Mouse (Mus musculus) embryonic facial prominence, embryonic 11.5 days (tissue): ENCODE measurements around the gene Gm5269. TPM values are rescaled to one million over a fixed set of nuclear protein-coding genes. Genes with fewer than 3 reads are reported as not detected.
A peak's percentile ranks its signal among the peaks of the same experiment; 100 is the strongest.

Source experiments
- ATAC-seq: fragments of 200-750 bp; cut with Nextera tagmentation; replicated peaks from 2 replicates; pipeline ENCODE4 v1.8.0; 2017; ENCODE audit warnings: low read depth; ENCODE audit not compliant: insufficient number of reproducible peaks, low FRiP score, low TSS enrichment
- DNase-seq: peaks from one replicate; pipeline ENCODE4 v3.0.0-alpha.2; 2015; ENCODE audit warnings: low spot score
- H3K27ac ChIP-seq: fragments of 300-500 bp; sonication (generic); replicated peaks from 2 replicates; pipeline ENCODE4 v1.5.1; 2014; ENCODE audit warnings: mild to moderate bottlenecking, low read depth, low read length, control low read depth
- H3K27me3 ChIP-seq: fragments of 300-500 bp; sonication (generic); 2 replicates; pipeline ENCODE4 v1.6.1; 2014; ENCODE audit warnings: mild to moderate bottlenecking, low read length, moderate library complexity, mixed read lengths; ENCODE audit not compliant: control insufficient read depth, insufficient read depth
- H3K36me3 ChIP-seq: fragments of 300-500 bp; sonication (generic); replicated peaks from 2 replicates; pipeline ENCODE4 v1.6.1; 2014; ENCODE audit warnings: low read depth, mild to moderate bottlenecking, low read length, moderate library complexity, mixed read lengths; ENCODE audit not compliant: control insufficient read depth, insufficient read depth
- H3K4me1 ChIP-seq: fragments of 300-500 bp; sonication (generic); 2 replicates; pipeline ENCODE4 v1.6.1; 2014; ENCODE audit warnings: low read length, mixed read lengths; ENCODE audit not compliant: control insufficient read depth, insufficient read depth
- H3K4me2 ChIP-seq: fragments of 300-500 bp; sonication (generic); 2 replicates; pipeline ENCODE4 v1.6.1; 2014; ENCODE audit warnings: low read depth, mild to moderate bottlenecking, control low read depth, low read length, moderate library complexity
- H3K4me3 ChIP-seq: fragments of 300-500 bp; sonication (generic); 2 replicates; pipeline ENCODE4 v1.5.1; 2014; ENCODE audit warnings: low read depth, low read length, control low read depth
- H3K9ac ChIP-seq: fragments of 300-500 bp; sonication (generic); replicated peaks from 2 replicates; pipeline ENCODE4 v1.6.1; 2014; ENCODE audit warnings: mild to moderate bottlenecking, control low read depth, low read length
- H3K9me3 ChIP-seq: fragments of 300-500 bp; sonication (generic); replicated peaks from 2 replicates; pipeline ENCODE4 v1.6.1; 2016; ENCODE audit warnings: mild to moderate bottlenecking, low read length, inconsistent platforms, mixed read lengths; ENCODE audit not compliant: control insufficient read depth
- WGBS: fragments of 180-500 bp; shearing (Covaris S2); extraction: QIAGEN DNeasy Blood & Tissue Kit; methylation state at CpG from one replicate; pipeline ENCODE4 v1.1.7; 2014; 5-methylcytosine and 5-hydroxymethylcytosine counted together
- polyA plus RNA-seq: library from polyadenylated mRNA; unstranded; fragments of >200 nt; fragmentation: Nextera tagmentation; extraction: Ambion mirVana; gene quantifications from 2 replicates; pipeline ENCODE4 v1.2.1, GENCODE M21; 2014

Gm5269 gene
- polyA plus RNA-seq, 1 experiment from 2014 or later, result not detected

GRCm38 (mm10) chr1:45875640-45876039 is 14.4 kb downstream of the Gm5269 start:
- DNase-seq (no peak), ATAC-seq (no peak)
- Histone ChIP-seq H3K4me1 (no peaks in the 10 kb centered on the region), H3K36me3 (no peaks in the 10 kb centered on the region), H3K9ac (no peak overlapping the region), H3K4me3 (no peak overlapping the region), H3K27me3 (no peaks in the 10 kb centered on the region), H3K27ac (no peak overlapping the region), H3K4me2 (no peak overlapping the region), H3K9me3 (no peaks in the 10 kb centered on the region)
- WGBS, result 79% methylated on average over 2 of the region's 2 CpGs

GRCm38 (mm10) chr1:45873250-45873649 is 16.8 kb downstream of the Gm5269 start:
- no peaks in the 10 kb centered on the region for H3K9me3 ChIP-seq
- H3K9ac ChIP-seq, result no peak overlapping the region
- H3K27ac ChIP-seq, result no peak overlapping the region
- no peaks in the 10 kb centered on the region for H3K36me3 ChIP-seq
- H3K4me3 ChIP-seq, result no peak overlapping the region
- DNase-seq, result no peak
- no peak overlapping the region for H3K4me2 ChIP-seq
- 87% methylated on average over 2 of the region's 2 CpGs for WGBS
- no peaks in the 10 kb centered on the region for H3K4me1 ChIP-seq
- H3K27me3 ChIP-seq, result no peaks in the 10 kb centered on the region
- ATAC-seq, result no peak

- Histone ChIP-seq H3K4me1 (no peaks in the 10 kb centered on the region), H3K27me3 (no peaks in the 10 kb centered on the region), H3K9me3 (no peaks in the 10 kb centered on the region), H3K4me2 (no peak overlapping the region), H3K9ac (no peak overlapping the region), H3K36me3 (no peaks in the 10 kb centered on the region), H3K4me3 (no peak overlapping the region), H3K27ac (no peak overlapping the region)
- ATAC-seq (no peak), DNase-seq (no peak)
- 81% methylated on average over 3 of the region's 3 CpGs for WGBS
Measured at GRCm38 (mm10) chr1:45868479-45869137, 21.5 kb downstream of the Gm5269 start.

- WGBS, result 82% methylated on average over 1 of the region's 1 CpGs
- no peaks in the 10 kb centered on the region for H3K4me1 ChIP-seq
Measured at GRCm38 (mm10) chr1:45868050-45868449, 22.0 kb downstream of the Gm5269 start.

GRCm38 (mm10) chr1:45866288-45867018 is 23.6 kb downstream of the Gm5269 start:
- H3K4me3 ChIP-seq, result no peak overlapping the region
- H3K9me3 ChIP-seq, result no peaks in the 10 kb centered on the region
- H3K9ac ChIP-seq, result no peak overlapping the region
- H3K27ac ChIP-seq, result no peak overlapping the region
- DNase-seq (peak; percentile 12), ATAC-seq (no peak)
- no peaks in the 10 kb centered on the region for H3K27me3 ChIP-seq
- H3K36me3 ChIP-seq, result no peaks in the 10 kb centered on the region
- WGBS, result 34% methylated on average over 3 of the region's 3 CpGs
- H3K4me2 ChIP-seq, result no peak overlapping the region
- no peaks in the 10 kb centered on the region for H3K4me1 ChIP-seq

More at GRCm38 (mm10) chr1:45868050-45868449, 22.0 kb downstream of the Gm5269 start:
- Histone ChIP-seq H3K36me3 (no peaks in the 10 kb centered on the region), H3K4me2 (no peak overlapping the region), H3K27ac (no peak overlapping the region), H3K4me3 (no peak overlapping the region), H3K9ac (no peak overlapping the region), H3K9me3 (no peaks in the 10 kb centered on the region), H3K27me3 (no peaks in the 10 kb centered on the region)
- DNase-seq (no peak), ATAC-seq (no peak)

GRCm38 (mm10) chr1:45865727-45866126 is 24.3 kb downstream of the Gm5269 start:
- DNase-seq (no peak), ATAC-seq (no peak)
- no peak overlapping the region for H3K4me2 ChIP-seq
- no peak overlapping the region for H3K9ac ChIP-seq
- H3K27ac ChIP-seq, result no peak overlapping the region
- H3K4me3 ChIP-seq, result no peak overlapping the region
- H3K27me3 ChIP-seq, result no peaks in the 10 kb centered on the region
- H3K4me1 ChIP-seq, result no peaks in the 10 kb centered on the region
- 30% methylated on average over 5 of the region's 5 CpGs for WGBS
- H3K36me3 ChIP-seq, result no peaks in the 10 kb centered on the region
- H3K9me3 ChIP-seq, result no peaks in the 10 kb centered on the region

- Histone ChIP-seq H3K9ac (no peak overlapping the region), H3K4me1 (no peaks in the 10 kb centered on the region), H3K27ac (no peak overlapping the region), H3K4me2 (no peak overlapping the region), H3K36me3 (no peaks in the 10 kb centered on the region), H3K27me3 (no peaks in the 10 kb centered on the region), H3K4me3 (no peak overlapping the region), H3K9me3 (no peaks in the 10 kb centered on the region)
- ATAC-seq (no peak), DNase-seq (peak; percentile 3)
- 40% methylated on average over 1 of the region's 1 CpGs for WGBS
Measured at GRCm38 (mm10) chr1:45865316-45865715, 24.8 kb downstream of the Gm5269 start.

- ATAC-seq (no peak), DNase-seq (no peak)
- Histone ChIP-seq H3K9ac (no peak overlapping the region), H3K4me3 (no peak overlapping the region), H3K27me3 (no peaks in the 10 kb centered on the region), H3K4me2 (no peak overlapping the region), H3K36me3 (no peaks in the 10 kb centered on the region), H3K27ac (no peak overlapping the region), H3K9me3 (no peaks in the 10 kb centered on the region), H3K4me1 (no peaks in the 10 kb centered on the region)
- 49% methylated on average over 4 of the region's 4 CpGs for WGBS
Measured at GRCm38 (mm10) chr1:45864564-45865014, 25.5 kb downstream of the Gm5269 start.
